Mouse (Mus musculus) neural tube, embryonic 10.5 days (tissue): Measurements from ENCODE around the gene Mmp1b.
"Not testable (repeated sequence)": the region's sequence is repeated elsewhere in the genome, so short reads cannot be mapped to it uniquely, and the experiment has no call there.

Source experiments
- DNase-seq: peaks from one replicate; pipeline ENCODE4 v3.0.0-alpha.2; 2017; ENCODE audit warnings: low spot score; ENCODE audit errors: extremely low spot score

Mmp1b gene

GRCm38 (mm10) chr9:7387947-7388346 lies at the start of gene Mmp1b:
Gene Mmp1b (minus strand): TSS chr9:7388047.
- DNase-seq = no peak

GRCm38 (mm10) chr9:7396556-7396955 lies 8.7 kb upstream of the Mmp1b start:
- not testable (repeated sequence) for DNase-seq

GRCm38 (mm10) chr9:7354535-7354934 lies 33.3 kb downstream of the Mmp1b start:
- no peak for DNase-seq

DNA sequence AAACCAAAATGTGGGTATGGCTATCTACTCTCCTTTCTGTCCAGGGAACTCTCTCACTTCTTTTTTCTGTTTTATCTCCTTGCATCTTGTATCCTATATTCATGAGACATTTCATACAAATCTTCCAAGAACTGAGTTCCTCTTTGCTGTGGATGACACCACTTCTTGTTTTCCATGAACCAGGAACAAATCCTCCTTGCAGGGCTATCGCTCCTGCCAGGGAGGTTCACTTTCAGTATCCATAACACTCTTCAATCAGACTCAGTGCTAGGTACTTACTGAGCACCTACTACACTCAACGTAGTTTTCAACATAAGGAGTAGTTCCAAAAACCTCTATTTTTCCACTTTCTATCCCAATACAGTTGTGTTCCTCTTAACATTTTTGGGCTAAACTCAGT lies 42.3 kb downstream of the Mmp1b start:
- no peak for DNase-seq

DNA sequence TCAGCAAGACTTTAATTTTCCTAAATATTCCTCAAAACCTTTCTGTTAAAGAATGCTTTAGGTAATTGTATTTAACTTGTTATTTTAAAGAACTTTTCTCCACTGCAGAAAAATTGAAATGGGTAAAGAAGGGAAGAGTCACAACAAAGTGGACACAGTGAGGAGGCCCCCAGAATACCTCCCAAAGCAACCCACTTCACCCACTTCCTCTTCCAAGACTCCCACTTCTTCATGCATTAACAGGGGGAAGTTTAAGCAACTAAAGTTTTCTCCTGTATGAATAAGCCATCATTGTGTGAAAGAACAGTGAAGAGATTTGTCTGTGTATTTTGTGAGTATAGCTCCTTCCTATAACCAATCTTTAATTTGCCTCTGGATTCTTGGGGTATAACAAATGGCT lies 43.7 kb downstream of the Mmp1b start, which contains the start of gene Mmp12:
TSS of gene Mmp12 (plus strand) at position 275 of the 400 bp plus-strand sequence.
- DNase-seq = no peak

GRCm38 (mm10) chr9:7336740-7337483 lies 50.9 kb downstream of the Mmp1b start:
- DNase-seq = no peak

DNA sequence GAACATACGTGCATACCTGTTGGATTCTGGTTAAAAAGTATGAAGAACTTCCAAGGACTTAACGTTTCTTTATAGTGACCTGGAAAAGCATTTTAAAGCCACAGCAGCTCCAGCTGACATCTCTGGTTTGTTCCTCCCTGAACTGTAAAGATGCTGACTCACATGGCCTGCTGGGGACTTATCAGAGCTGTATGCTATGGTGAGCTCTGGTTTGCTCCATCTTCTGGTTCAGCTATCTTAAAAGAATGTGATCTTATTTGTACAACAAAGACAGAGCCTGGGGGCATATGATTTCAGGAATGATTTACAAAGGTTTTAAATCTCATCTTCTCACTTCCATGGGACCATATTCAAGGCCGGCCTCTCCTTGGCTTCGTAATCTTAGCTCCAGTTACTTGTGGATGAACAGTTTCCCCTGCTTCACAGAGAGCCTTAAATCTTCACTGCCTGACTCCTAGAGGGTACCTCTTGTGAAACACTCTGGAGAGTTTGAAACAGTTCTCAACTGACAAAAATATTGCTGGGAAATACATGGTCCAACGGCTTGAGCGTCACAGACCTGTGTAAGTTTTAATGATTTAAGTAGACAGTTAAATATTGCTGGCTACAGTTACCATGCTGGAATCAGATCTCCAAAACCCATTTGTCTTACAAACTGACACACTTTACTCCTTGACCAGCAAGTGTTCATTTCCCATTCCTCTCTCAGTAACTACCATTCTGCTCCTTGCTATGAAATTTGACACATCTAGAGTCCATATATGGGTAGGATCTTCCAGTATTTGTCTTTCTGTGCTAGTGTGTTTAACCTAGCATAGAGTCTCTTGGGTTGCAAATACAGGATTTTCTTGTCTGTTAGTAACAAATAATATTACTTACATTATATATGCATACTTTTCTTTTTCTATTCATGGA lies 51.8 kb downstream of the Mmp1b start:
- no peak for DNase-seq

DNA sequence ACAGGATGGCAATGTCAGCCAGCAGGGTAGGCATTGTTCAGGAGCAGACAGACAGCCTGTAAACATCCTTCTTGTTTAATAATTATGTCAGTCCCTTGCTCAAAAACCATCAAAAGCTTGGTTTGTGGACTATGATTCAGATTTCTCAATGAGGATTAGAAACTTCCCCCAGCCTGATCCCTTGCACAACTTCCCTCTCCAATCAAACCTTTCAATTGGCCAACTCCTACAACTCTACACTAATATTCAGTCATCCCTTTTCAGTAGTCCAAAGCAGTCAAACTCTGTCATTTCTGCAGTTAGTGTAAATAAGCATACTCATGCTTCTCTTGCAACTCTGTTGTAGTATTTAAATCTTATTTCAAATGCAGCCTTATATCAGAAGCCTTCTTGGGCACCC lies 56.0 kb downstream of the Mmp1b start:
- DNase-seq = no peak
